Mouse (Mus musculus) heart, adult 9 months (tissue): ENCODE measurements around the gene Gm5640.
"Not testable (repeated sequence)": the region's sequence is repeated elsewhere in the genome, so short reads cannot be mapped to it uniquely, and the experiment has no call there.

ENCODE experiments used
- DNase-seq, 2 experiments: peaks; one replicate each; pipeline ENCODE4 v3.0.0; 2022; ENCODE audit warnings: low spot score in 2 of 2

Gene Gm5640

GRCm38 (mm10) chrX:74645466-74646323, at the start of gene Gm5640:
Gene Gm5640, minus strand, starts transcription at chrX:74645635.
- DNase-seq = not testable (repeated sequence)

GRCm38 (mm10) chrX:74646393-74646792, 958 bp upstream of the Gm5640 start:
- not testable (repeated sequence) for DNase-seq

GRCm38 (mm10) chrX:74592379-74592778, 53.1 kb downstream of the Gm5640 start, which contains the start of gene Olfr1325:
Gene Olfr1325, plus strand, starts transcription at chrX:74592679.
- DNase-seq = no peak
